Mouse (Mus musculus): ENCODE results near the gene Sugct.

The Sugct gene

DNA sequence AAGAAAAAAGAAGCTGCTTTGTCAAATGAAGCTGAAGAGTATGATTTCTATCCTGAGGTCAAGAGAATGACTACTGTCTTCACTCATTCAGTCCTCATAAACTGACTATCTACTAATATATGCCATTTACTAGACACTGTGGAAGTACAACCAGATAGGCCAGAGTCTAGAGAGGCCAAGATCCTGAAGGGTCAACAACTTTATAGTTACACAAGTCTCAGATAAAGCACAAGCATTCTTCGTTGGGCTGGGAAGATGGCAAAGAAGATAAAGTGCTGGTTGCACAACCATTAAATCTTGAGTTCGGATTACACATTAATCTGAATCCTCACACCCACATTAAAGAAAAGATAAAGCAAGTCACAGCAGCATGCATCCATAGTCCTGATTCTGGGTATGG lies 653.0 kb downstream of the Sugct start:
- intact Hi-C loops (cut with DNase I) = no loop called here

DNA sequence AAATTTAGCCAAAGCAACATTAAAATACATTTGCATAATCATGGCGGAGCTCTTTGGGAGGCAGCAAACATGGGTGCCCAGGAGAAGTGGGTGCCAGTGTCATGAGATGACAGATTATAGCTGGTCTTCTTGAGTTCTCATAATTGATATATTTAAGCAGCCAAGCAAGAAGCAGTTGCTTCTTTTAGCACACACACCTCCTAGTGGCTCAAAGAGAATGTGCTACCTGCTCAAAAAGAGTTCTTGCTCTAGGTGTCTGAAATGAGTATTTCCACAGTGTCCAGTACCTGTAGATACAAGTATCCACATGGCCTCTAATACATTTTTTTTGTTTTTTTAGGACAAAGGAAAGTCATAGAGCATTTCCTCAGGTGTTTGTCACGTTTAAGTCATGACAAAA lies 655.6 kb downstream of the Sugct start:
- intact Hi-C loops (cut with DNase I) = no loop called here

DNA sequence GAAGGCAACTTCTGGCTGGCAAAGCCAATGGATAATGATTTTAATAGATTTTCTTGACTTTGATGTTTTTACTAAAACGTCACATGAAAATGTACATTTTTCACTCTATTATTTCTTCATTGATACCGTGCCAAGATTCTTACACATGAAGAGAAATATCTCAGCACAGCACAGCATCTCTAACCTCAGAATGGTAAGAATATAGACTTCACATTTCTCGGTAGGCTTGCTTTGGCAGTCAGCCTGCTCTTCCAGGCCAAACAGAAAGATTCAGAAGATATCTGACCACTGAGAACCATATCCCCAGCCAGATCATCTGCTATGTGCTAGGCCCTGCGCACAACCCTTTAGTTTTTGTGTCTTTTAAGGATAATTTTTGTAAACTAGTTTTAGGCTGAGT lies 657.0 kb downstream of the Sugct start:
- intact Hi-C loops (cut with DNase I) = no loop called here

DNA sequence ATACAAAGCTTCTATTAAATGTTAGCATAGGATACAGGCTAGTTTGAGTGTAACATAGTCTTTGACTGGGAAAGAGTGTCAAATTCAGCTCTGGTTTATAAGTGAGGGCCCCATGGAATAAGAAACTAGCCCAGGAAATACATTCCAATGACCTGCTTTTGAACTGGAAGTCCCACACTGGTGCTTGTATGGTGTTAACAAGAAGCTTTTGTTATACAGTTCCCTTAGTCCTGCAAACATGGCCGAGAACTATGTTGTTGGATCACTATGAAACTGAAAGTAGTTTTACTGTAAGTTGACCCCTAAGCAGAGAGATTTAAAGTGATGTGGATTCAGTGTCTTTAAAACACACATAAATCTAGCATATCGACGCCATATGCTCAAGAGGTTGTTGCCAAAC lies 657.5 kb downstream of the Sugct start:
- intact Hi-C loops (cut with DNase I) = no loop called here

DNA sequence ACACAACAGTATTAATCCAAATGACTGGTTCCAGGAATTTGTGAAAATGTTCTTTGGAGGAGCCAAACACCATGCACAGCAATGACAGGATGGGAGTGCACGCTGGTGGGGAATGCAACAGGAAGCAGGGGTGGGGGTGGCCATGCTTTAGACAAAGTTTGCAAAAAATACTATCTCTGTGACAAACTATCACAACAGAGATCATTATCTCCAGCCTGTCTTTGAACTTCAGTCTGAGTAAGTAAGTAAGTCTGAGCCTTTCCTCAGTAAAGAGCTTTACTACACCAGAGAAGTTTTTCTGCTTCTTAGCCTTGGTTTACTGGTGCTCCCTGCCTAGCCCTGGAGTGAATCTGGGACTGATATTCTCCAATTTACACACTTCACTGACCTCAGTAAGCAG lies 664.6 kb downstream of the Sugct start:
- intact Hi-C loops (cut with DNase I) = no loop called here

DNA sequence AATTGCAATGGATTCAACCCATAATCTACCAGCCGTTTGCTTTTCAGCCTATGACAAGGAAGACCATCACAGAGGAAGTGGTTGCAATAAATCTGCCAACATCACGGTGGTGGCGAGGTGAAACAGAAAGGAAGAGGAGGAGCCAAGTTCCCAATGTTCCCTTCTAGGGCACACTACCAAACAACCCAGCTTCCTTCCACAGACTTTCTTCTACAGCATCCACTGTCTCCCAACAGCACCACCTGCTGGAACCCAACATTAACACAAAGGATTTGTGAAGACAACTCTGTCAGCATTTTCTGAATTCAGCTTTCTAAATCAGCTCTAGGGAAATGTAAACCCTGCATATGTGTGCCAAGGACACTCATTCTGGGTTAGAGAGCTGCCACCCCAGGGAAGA lies 666.8 kb downstream of the Sugct start:
- intact Hi-C loops (cut with DNase I) = loop anchor here (2.0 kb wide), 1 partner anchor 1022 kb away; no protein-coding TSS in a partner anchor

DNA sequence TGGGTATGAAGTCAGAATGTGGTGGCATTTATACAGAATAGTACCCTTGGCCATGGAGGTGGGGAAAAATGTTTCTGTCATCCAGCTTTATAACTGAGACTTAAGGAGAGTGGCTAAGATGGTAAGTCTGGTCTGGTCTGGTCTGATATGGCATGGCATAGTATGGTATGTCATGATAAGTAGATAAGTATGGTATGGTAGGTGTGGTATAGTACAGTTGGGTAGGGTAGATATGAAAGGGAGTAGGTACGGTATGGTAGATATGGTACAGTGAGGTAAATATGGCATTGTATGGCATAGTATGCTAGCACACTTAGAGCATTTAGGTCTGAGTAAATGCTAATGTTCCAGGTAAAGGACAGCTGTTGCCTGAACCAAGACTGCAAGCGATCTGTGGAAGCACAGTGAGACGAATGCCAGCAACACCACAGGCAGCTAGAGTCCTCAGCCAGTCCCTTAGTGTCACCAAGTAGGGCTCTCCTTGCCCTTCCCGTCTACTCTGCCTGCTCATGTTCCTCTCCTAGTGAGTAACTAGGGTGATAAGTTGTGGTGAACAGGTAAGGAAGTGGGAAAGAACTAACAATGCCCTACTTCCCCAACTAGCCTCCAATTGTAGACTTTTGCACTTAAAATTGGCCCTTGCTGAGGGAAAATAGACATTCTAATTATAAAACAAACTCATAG lies 667.4 kb downstream of the Sugct start:
- intact Hi-C loops (cut with DNase I) = loop anchor here (2.0 kb wide), 1 partner anchor 1021 kb away; no protein-coding TSS in a partner anchor

DNA sequence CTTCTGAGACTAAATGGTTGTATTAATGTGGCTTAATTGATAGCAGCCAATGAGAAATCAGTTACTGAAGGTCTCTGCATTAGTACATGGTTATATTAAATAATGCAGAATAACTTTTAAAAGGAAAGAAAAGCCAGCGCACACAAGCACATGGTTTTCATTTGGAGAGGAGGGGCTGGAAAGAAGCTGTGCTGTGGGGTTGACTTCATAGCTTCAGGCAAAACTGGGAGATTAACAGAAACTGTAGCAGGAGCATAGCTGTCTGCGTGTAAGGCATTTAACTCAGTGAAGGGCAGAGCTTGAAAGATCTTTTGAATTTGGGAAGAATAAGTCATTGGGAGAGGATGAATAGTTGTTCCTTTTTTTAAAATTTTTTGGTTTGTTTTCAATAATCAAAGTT lies 668.4 kb downstream of the Sugct start:
- intact Hi-C loops (cut with DNase I) = no loop called here

DNA sequence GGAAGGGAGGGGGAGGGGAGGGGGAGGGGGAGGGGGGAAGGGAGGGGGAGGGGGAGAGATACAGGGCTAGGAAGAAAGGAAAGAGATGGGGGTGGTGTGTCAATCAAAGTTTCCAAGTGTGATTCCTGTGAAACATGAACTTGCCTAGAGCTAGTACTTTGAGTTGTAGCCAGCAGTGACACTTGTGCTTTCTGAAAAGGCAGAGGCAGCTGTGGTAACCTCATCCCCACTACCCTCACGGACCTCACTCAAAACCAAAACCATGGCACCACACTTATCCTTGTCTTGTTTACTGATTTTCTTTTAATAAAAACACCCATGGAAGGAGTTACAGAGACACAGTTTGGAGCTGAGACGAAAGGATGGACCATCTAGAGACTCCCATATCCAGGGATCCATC lies 698.9 kb downstream of the Sugct start:
- intact Hi-C loops (cut with DNase I) = no loop called here

DNA sequence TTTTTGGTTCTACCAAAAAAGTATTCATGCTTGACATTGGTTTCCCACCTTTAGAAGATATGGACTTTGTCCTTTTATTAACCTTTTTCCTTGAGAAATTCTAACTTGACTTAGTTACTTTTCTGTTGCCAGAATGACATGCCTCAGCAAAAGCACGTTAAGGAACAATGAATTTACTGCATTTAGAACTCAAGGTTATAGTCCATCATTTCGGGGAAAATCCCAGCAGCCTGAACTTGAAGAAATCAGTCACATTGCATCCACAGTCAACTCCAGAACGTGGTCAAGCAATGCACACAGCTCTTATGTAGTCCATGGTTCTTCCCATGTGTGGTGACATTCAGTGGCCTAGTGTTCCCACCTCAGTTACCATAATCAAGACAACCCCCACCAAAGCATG lies 700.0 kb downstream of the Sugct start:
- intact Hi-C loops (cut with DNase I) = no loop called here

DNA sequence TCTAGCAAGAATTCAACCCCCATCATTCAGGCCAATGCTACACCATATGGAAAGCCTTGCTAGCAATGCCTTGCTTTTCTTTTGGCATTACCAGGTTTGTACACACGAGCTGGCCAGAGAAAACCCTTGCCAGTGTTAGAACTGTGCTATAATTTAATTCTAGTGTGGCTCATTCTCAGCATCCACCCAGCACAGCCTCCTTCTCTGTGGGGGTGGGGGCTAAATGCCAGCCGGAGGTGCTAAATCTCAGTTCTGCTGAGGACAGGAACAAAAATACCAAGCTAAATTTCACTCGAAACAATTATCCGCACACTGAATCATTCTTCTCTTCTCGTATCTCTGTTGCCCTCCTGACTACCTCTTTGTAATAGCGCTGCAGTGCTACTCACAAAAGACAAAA lies 717.6 kb downstream of the Sugct start:
- intact Hi-C loops (cut with DNase I) = no loop called here

DNA sequence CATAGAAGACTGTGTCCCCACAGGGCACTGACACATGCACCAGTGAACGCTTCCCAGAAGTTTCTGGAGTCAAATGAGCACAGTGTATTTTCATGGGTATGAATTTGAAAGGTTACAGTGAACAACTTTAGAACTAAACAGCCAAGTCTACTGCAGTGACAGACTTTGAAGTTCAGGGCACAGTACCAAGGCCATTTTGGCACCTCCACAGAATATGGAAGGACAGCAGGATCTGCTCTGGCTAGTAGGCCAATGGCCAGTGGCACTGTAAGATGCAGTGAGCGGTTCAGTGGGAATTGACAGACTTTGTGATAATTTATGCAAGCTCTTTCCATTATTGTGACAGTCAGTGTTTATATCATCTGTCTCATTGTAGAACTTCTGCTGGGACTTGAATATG lies 724.1 kb downstream of the Sugct start:
- intact Hi-C loops (cut with DNase I) = no loop called here

DNA sequence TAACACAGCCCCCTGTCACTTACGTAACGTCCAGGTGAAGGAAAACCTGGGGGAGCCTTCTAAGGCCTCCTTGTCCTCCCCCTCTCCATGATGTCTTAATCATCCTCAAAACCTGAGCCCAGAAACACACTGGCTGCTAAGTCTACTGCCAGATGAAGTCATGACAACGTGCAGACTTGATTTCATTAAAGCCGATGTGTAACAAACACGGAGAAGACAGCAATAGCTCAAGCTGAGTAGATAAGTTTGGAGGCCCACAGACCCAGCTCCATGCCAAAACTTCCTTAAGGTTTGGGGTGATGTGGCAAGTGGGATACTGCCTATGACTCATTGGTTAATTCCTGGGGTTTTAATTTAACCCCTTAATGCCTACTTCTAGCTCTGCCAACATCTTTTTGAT lies 726.4 kb downstream of the Sugct start:
- intact Hi-C loops (cut with DNase I) = no loop called here

DNA sequence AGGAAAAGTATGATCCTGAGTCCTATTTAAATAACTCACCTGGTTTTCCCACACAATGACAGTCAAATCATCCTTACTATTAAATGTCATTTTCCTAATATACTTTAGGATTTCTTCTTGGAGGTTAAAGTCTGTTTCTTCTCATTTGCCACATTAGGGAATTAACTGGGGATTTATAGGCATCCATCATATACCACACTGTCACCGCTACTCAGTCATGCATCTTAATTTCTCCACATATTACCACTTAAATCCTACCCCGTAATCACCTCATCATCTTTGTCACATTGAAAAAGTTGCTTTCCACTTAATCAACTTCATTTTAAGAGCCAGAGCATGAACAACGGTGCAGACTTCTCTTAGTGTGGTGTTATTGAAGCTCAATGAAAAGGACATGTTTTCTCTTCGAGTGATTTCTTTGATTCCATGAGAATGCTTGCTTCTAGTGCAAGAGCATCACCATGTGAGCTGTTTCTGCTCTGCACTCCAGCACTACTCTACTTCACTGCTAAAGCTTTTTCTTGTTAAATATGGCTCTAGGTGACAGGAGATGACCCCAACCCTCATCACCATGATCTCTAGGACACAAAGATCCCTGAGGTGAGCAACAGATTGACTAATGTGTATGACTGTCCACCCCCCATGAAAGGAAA lies 730.4 kb downstream of the Sugct start:
- intact Hi-C loops (cut with DNase I) = no loop called here

DNA sequence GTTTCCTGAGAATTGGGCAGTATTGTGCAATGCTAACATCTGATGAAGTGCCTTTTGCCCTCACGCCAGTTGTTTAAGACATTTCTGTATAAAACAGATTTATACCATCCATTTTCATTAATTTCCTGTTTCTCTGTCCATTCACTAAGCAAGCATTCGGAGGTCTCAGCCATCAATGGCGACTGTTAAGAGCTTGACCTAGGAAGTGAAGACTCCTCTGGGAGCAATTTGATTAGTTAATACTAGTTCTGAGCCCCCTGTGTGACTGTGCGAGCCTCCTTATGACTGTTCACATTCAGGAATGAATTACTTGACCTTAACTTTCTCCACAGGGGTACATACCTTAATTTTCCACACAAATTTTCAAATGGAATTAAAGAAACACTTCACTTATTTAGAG lies 743.3 kb downstream of the Sugct start:
- intact Hi-C loops (cut with DNase I) = no loop called here

DNA sequence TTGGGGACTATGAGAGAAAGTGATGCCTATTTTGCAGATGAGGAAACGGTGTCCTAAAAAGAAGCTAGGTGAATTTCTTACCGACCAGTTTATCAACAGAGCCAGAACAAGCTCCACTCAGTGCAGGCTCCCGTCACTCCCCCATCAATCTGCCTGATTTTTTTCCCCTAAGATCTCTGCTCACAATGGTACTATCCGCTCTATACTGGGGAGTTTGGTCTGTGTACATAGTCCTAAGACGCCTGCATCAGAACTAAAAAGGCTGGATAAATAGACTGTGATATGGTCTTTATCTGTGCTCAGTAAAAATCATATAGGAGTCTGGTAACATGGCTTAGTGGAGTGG lies 755.9 kb downstream of the Sugct start:
- intact Hi-C loops (cut with DNase I) = no loop called here

DNA sequence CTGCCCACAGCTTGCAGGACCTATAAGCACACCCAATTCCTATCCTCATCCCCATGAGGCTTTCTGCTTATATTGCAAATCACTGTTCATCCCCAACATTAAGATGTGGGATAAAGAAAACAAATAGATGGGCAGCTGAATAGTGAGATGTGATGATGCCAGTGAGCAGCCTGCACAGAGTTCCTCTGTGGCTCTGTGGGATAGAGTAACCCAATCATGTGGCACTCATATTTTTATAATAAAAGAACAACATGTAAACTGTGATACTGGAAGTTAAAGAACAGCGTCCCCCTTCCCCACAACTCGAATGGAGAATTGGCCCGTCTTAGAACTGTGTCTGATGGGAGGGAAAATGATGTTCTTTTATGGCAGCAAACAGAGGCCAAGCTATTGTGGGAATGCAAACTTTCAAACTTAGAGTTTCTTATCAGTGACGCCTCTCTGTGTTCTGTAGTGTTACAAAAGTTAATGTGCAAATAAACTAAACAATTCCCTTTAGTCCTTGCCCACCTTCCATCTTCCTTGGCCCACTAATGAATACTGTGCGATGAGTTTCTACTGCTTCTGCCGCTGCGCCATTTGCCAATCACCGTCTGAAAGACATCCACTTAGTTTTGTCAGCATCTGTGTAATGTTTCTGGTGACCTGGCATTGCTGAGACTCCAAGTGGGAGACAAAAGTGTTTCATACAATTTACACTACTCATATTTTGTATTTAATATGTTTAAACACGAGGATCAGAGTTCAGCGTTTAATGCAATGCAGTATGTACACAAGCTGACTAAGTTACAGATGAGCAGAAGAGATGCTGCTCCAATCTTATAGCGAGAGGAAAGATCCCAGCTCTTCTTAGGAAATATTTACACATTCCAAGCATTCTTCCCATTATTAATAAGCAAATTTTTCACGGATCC lies 756.5 kb downstream of the Sugct start:
- intact Hi-C loops (cut with DNase I) = no loop called here

DNA sequence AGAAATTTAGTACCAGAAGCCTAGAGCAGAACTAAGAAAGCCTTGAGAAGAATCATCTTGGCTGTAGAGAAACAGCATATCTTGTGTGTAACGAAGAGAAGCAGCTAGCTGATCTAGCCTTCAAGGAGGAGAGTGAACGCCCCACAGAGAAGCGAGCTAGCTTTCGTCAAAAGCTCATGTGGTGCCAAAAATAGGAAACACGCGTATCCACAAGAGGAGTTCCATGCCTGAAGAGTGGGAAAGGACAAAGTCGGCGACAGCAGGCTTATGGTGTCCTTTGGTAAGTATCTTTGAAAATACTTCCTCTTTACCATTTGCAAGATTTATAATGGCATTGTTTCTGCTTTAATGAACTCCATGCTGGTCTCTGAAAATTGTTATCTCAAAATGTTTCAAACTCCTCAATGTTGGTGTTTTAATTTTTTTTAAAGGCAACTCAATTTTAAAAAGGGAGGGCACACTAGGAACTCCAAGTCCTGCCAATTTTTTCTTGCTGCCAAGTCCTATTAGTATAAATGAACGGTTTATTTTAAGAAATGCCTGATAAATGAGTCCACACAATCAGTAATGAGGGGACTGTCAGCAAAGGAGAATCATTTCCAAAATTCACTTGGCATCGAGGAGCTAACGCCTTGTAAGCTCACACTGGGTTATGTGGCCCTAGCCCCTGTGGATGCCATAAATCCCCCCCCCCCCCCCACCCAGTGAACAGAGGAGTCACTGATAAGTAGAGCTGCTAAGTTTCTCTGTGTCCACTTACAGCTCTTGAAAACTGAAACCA lies 757.7 kb downstream of the Sugct start:
- intact Hi-C loops (cut with DNase I) = no loop called here

DNA sequence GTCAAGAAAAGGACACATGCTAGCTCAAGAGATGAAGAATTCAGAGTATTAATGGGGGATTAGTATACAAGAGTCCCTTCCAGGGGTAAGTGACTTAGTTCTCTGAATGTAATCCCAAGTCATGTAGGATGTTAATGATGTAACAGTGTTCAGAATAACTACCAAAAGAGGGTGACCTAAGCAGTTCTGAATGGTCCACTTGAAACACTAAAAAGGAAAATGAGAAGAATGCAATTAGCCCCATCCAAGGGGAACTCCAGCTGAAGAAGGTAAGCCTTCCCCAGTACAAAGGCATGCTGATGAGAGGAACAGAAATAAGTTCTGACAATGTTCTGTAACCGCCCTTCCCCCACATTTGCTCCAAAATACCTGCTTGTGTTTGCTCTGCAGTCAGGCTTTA lies 760.3 kb downstream of the Sugct start:
- intact Hi-C loops (cut with DNase I) = no loop called here

DNA sequence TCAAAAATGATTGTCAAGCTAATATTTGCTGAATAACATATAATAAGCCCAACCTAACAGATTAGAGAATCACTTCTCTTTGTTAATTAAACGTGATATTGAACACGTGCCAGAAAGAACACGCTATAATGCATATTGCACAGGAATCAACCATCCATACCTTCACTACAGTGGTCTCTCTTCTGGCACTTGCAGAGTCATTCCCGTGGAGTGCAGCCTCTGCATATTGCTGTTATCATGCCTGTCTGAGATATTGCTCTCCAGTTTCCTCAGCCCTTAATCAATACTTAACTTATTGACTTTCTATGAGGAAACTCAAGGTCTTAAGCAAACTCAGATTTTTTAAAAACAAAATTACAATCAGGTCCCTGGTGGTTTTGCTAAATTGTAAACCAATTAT lies 761.8 kb downstream of the Sugct start:
- intact Hi-C loops (cut with DNase I) = no loop called here

DNA sequence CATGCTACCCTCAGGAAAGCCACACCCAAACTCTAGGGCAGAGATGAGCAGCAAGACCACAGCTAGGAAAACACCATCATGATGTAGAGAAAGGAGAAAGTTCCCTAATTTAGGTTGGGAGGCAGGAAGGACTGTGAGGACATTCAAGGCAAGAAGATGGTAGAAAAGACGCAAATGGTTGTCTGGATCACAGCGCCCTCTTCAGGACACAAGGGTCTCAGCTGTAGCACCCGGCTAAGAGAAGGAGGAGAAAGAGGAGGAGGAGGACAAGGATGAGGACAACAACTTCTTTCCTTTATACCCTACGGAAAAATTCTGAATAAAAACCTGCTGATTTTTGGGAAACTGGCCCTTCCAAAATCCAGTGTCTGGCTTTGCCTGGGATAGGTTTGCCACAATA lies 774.0 kb downstream of the Sugct start:
- intact Hi-C loops (cut with DNase I) = no loop called here

DNA sequence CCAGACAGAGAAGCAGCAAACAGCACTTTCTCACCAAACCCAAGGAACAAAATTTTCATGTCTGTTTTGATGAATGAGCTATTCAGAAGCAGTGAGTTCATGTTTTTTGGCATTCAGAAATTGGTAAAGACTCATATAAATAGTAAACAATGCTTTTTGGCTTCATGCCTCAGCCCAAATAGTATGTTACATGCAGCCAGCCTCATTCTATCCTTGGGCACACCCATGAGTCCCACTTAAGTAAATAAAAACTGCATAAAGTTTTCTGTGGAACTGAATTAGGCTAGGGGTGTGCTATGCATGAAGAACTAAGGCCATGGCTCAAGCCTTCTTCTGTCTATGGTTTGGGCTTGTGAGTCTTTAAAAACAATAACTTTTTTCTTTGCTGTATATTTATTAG lies 779.7 kb downstream of the Sugct start:
- intact Hi-C loops (cut with DNase I) = no loop called here

All from adrenal gland (tissue).